Mouse (Mus musculus) liver, adult (tissue): ENCODE results near the gene Lrrc25.

ENCODE experiments used
- GATA4 ChIP-seq: IDR thresholded peaks from 2 replicates; pipeline ENCODE4 v1.6.1; 2014; ENCODE audit warnings: mild to moderate bottlenecking, low read length; ENCODE audit not compliant: insufficient replicate concordance

The Lrrc25 gene

GRCm38 (mm10) chr8:70596775-70597416 lies 19.1 kb upstream of the Lrrc25 start:
- no peak for TF ChIP-seq GATA4

- TF ChIP-seq GATA4: no peak
These were observed 18.3 kb upstream of the Lrrc25 start for GRCm38 (mm10) chr8:70597417-70598272.

DNA sequence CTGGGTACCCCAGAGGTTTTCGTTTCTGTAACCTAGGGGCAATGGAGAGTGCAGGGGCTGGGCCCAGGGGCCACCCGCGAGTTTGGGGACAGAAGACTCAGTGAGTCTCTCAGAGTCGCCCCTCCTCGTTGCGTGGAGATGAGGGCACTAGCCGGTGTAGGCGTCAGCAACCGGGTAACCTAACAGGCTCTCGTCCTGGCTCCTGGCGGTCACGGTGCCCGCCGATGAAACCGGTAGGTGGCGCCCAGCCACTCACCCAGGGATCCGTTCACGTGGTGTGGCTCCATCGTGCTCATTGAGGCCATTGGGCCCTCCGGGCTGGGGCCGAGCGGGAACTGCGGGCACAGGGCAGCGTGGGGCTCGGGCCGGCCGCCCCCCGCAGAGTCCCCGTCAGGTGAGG lies 17.7 kb upstream of the Lrrc25 start:
- no peak for TF ChIP-seq GATA4

- TF ChIP-seq GATA4: no peak
These were observed 17.2 kb upstream of the Lrrc25 start for GRCm38 (mm10) chr8:70598722-70599121.

DNA sequence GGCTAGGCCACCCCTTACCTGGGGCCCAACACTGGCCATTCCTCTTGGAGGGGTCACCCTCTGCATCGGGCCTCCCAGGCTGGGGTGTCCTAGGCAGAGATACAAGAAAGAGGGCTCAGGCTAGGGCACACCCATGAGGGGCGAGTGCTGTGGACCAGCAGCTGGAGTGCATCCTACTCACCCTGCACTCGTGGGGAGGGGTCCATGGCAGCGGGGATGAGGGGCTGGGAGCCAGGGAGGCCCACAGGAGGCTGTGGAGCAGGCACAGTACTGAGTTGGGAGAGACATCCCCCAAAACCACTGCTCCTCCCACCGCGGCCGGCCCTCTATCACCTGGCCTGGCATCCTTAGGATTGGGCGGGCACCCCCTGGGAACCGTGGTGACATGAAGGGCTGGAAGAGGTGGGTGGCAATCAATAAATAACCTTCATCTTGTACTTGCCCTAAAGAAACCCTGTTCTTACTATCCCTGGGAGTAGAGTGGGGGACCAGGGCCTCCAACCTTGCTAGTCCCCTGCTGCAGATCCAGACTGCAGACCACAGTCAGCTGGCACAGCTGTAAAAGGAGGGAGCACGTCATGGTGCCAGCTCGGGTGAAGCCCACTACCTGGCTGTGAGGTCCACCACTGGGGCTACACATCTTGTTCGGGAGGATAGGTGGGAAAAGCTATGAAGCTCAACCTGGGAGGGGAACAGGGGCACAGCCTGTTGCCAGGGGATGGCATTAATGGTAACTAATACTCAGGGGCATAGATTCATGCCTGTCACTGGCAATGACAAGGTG lies 16.3 kb upstream of the Lrrc25 start:
- TF ChIP-seq GATA4: no peak

DNA sequence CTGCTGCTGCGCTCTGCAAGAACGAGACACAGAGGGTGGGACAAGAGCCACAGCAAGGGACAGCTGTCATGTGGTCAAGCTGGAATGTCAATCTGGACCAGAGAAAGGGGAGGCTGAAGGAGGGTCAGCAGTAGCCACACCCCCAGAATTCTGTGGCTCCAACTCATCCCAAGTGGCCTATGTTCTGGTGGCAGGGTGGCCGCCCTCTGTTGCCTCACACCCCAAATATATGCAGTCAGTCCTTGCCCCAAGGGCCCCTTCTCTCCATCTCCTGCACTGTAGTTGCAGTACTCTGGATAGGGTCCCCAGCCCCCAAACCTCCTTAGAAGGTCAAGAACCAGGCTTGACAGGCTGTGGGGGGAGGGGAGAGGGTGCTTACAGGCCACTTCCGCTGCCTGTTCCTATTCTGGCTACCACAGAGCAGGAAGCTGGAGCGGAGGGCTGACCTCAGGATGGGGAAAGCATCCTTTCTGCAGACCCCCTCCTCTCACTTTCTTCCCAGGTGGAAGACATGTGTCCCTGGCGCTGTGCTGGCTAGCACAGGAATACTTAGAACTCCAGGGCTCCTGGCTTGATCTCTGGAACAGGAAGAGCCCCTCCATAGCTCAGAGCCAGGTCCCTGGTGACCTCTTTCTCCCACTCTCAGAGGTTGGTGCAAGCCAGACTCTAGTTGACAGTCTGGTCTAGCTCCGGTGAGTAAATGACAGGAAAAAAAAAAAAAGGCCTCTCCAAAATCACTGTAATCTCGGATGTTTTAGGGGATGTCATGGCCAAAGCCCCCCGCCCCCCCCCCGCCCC lies 15.3 kb upstream of the Lrrc25 start:
- TF ChIP-seq GATA4: no peak

DNA sequence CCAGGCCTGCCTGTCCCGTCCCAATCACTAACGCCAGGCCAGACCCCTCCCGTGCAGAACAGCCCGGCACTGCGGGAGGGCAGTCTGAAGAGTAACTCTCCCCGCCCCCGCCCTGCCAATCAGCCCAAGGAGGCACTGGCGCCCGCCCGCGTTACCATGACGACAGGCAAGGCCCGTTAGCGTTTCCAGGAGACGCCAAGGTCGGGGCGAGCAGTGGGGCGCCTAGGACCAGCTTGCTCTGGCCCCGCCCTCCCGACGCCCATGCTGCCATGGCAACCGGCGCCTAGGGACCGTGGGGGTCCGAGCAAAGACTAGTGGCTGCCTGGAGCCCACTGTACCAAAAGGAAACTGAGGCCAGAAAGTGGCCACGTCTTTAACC lies 14.7 kb upstream of the Lrrc25 start:
- TF ChIP-seq GATA4: no peak

GRCm38 (mm10) chr8:70602139-70602811 lies 13.7 kb upstream of the Lrrc25 start:
- no peak for TF ChIP-seq GATA4

- no peak for TF ChIP-seq GATA4
These were observed 11.4 kb upstream of the Lrrc25 start for GRCm38 (mm10) chr8:70604558-70604957.

DNA sequence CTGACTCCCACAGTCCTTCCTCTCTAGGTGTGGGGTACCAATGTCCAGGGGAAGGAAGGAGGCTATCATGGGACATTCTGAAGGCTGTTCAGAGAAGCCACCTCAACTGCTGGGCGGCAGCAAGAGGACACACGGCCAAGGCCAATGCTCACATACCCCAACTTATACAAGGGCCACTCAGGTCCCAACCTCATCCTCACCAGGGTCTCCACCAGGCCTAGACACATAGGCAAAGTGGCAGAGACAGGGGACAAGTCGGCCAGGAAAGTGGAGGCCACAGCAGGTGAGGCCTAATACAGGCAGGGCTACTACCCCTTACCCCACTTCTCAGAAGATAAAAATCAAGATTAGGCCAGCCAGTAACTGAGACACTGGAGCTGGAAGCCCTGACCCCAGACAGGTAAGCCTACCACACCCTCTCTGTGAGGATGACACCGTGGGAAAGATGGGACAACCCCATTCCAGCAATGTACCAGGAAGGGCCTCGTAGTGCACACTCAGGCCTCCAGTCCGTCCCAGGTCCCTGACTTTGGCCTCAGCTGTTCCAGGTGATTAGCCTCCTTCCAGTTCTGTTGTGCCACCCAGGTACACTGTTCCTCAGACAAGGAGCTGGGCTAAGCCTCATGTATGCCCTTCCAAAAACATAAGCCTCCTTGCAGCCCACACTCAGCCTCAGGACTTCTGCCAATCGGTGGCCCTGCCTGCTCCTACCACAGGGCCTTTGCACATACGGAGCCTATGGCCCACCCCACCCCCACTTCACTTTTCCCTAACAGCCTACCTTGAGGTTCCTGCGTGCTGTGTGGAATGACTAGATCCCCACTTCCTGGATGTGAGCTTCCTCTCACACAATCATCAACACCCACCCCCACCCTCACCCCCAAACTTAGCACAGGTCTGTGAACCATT lies 9.8 kb upstream of the Lrrc25 start:
- TF ChIP-seq GATA4: no peak

DNA sequence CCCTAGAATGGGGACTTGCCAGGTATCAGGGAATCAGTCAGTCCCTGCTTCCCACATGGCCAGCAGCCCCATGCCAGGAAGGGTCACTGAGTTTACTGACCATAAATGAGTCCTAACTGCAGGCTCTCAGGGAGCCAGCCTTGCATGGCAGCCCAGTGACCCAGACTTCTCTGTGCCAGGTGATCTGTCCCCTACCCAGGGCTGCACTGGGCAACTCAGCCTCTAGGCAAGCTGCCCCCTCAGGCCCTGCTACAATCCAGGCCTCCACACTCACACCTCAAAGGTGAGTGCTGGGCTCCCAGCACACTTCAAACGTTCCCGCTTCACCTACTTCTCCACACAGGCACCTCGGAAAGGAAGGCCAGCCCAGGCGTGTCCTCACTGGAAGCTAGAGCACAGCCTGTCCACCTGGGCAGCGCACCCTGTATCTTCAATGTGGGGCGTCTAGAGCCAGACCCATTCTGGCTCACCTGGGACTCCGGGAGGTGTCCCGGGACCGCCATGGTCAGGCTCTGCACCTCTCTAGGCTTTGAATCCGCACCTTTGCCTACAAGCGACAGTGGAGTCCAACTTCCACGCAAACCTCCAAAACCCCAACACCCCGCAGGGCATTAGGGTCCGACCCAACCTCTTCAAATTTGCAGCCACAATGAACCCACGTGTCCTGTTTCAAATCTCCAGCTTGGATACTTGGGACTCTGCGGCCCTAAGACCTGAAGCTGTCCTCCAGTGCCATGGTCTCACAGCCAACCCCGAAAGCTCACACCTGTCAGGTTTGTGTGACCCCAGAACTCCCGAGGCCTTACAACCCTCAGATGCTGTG lies 9.0 kb upstream of the Lrrc25 start:
- no peak for TF ChIP-seq GATA4

DNA sequence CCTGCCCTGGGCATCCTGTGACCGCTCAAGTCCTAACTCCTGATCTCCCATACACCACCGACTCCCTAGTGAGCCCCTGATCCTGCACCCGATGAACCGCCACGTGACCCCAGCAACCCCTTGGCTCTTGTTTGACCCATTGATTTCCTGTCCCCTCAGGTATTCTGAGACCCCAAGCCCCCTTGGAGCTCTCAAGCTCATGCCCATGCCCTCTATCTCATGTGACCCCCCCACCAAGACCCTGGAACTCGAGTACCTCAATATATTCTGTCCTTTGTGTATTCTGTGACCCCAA lies 8.4 kb upstream of the Lrrc25 start:
- no peak for TF ChIP-seq GATA4

GRCm38 (mm10) chr8:70607898-70608748 lies 7.8 kb upstream of the Lrrc25 start:
- no peak for TF ChIP-seq GATA4
